Mouse (Mus musculus) 3134 (cell line): ENCODE results near the gene Apoc3.
A peak's percentile ranks its signal among the peaks of the same experiment; 100 is the strongest.

ENCODE experiments used
- DNase-seq: peaks from one replicate; pipeline ENCODE4 v3.0.0-alpha.2; 2011; ENCODE audit warnings: low spot score; ENCODE audit not compliant: insufficient read length; ENCODE audit errors: extremely low read depth

The Apoc3 gene

DNA sequence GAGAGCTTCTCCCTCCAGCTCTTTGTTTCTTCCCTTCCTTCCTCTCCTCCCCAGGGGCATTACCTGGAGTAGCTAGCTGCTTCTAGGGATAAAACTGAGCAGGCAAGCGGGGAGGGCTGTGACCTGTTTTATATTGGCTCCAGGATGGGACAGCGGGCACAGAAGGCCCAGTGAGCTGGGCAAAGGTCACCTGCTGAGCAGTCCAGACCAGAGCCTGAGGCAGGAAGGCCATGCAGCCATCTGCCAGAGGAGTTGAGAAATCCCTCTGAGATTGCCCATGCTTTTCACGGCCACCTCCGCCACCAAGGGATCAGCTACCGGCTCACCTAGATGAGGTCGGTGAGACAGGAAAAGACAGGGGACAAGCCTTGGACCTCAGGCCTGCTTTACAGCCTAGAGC lies 240 bp downstream of the Apoc3 start:
- no peak for DNase-seq

DNA sequence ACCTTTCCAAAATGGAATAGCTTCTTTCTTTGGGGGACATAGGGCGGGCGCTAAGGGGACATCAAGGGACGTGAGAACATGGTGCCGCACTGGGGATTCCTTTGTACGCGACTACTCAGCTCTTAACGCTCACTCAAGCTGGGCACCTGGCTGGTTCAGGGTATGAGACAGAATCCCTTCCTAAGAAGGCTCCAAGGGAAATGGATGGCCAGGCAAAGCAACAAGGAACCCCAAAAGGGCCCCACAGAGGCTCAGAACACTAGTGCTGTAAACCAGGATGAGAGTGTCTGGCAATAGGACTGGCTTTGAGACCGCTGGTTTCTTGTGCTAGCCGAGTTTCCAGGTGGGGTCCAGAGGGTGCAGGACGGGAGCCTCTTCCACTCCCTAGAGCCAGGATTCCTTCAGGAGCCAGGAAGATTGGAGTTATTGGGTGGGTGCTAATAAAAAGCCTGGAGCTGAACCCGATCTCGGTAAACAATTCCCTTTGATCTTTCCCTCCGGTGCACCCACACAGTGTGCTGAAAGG lies 4.9 kb downstream of the Apoc3 start:
- no peak for DNase-seq

DNA sequence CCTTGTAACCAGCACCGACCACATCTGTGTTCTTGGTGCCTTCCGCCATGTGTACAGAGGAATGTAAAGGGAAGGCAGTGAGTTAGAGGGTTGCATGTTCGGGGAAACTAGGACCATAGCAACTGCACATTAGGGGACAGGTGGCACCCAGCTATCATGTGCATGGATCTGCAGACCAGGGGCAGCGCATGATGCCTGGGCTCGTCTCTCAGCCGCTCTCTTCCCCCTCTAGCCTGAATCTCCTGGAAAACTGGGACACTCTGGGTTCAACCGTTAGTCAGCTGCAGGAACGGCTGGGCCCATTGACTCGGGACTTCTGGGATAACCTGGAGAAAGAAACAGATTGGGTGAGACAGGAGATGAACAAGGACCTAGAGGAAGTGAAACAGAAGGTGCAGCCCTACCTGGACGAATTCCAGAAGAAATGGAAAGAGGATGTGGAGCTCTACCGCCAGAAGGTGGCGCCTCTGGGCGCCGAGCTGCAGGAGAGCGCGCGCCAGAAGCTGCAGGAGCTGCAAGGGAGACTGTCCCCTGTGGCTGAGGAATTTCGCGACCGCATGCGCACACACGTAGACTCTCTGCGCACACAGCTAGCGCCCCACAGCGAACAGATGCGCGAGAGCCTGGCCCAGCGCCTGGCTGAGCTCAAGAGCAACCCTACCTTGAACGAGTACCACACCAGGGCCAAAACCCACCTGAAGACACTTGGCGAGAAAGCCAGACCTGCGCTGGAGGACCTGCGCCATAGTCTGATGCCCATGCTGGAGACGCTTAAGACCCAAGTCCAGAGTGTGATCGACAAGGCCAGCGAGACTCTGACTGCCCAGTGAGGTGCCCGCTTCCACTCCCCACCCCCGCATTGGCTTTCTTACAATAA lies 5.6 kb downstream of the Apoc3 start:
- peak; percentile 75 for DNase-seq

DNA sequence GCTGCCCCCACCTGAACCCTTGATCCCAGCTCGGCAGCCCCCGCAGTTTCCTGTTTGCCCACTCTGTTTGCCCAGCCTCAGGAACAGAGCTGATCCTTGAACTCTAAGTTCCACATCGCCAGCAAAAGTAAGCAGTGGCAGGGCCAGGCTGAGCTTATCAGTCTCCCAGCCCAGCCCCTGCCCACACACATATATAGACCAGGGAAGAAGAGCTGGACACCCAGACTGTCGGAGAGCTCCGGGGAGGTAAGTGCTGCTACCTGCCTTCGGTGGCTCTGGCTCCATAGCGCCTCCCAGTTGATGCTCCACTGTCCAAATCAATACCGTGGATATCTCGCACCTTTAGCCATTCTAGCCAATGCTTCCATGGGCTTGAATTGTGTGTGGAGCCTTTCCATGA lies 6.9 kb downstream of the Apoc3 start, which contains the start of gene Apoa1:
Gene Apoa1 (plus strand): TSS at position 90 of the 400 bp plus-strand sequence.
- DNase-seq = no peak

DNA sequence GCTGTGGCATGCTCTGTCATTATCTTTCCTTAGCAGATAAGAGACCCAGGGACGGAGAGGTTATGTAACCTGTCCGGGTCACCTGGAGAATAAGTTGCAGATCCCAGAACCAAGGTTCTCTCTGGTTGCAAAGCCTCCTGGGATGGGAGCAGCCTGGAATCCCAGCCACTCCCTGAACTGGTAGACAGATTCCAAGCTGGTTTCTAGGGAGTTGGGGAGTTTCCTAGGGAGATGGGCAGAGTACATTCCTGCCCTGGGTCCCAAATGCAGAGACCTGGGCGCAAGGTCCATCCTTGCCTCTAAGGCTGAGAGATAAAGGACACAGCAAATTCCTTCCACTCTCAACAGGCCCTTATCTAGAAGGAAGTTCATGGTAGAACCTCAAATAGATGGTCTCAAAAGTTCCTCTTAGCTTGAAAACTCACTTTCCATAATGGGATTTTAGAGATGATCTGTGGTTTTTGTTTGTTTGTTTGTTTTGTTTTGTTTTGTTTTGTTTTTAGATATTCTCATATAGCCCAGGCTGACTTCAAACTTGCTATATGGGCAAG lies 8.3 kb downstream of the Apoc3 start:
- no peak for DNase-seq

DNA sequence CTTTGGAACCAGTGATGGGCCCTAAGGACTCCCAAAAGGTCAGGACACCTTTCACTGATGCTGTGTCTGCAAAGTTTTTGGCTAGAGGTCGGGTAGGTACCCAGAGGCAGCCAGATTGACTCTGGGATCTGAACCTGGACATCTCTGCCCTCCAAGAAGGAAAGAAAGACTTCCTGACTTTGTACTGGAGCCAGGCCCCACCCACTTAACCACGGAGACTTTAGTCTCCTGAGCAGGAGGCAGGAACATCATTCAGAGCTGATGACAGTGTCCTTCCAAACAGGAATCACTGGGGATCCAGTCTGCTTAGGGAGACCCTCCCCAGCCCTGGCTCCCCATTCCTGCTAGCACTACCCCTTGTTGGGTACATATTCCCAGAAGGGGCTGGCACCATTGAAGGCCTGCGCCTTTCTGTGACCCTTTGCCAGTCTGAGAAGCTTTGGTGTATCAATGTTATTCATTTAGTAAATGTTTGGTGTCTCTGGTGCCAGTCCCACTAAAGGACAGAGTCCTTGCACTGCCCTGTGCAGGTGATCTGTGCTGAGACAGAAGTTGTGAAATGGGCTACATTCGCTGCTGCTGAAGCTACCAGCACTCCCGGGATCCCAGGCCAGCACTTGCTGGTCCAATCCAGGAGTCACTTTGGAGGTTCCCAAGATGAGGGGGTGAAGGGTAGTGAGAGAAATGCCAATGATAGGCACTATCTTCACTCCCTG lies 10.3 kb downstream of the Apoc3 start:
- DNase-seq = no peak

DNA sequence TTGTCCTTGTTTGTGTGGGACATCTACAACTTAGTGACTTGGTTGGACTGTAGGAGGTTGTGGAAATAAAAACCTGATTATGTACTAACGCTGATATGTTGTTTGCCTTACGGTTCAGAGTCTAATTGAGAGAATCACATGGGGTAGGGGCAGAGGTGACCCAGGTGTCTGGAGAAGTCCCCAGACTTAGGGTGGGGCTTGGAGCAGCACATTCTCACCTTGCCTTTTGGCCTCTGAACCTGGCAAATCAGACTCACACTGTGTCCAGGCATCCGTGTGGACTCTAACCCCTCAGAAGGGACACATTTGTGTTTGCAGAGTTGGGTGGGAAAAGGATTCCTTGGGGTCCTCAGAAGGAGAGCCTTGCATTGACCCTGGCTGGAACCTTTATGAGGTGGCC lies 11.3 kb downstream of the Apoc3 start:
- DNase-seq = no peak

DNA sequence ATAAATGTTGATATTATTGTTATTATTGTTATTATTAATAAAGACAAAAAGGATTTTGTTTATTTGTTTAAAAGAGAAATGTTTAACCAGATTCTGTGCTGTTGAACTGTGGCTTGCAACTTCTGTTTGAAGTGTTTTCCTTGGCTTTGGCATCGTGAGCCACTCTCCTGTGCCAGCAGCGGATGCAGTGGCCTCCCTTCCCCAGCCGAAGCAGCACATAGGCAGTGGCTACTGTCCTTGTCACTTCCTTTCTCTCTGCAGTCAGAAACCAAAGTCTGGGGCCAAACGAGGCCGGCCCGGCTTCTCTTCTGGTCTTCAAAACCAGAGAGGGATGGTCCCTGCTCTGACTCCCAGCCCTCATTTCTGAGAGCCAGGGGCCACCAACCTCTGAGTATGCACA lies 12.3 kb downstream of the Apoc3 start:
- no peak for DNase-seq

DNA sequence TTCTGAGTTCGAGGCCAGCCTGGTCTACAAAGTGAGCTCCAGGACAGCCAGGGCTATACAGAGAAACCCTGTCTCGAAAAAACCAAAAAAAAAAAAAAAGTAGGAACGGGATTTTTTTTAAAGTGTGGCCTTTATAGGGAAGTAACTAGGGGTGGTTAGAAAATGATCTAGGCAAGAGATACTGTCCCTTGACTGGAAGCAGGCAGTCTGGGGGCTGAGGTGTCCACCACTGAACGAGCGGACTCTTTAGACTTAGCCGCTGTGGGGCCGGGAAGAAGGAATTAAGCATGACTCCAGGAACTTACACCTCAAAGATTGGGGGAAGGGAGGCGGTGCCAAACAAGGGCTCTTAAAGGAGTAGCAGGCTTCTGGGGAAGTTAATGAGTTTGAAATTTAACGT lies 17.3 kb downstream of the Apoc3 start:
- no peak for DNase-seq

DNA sequence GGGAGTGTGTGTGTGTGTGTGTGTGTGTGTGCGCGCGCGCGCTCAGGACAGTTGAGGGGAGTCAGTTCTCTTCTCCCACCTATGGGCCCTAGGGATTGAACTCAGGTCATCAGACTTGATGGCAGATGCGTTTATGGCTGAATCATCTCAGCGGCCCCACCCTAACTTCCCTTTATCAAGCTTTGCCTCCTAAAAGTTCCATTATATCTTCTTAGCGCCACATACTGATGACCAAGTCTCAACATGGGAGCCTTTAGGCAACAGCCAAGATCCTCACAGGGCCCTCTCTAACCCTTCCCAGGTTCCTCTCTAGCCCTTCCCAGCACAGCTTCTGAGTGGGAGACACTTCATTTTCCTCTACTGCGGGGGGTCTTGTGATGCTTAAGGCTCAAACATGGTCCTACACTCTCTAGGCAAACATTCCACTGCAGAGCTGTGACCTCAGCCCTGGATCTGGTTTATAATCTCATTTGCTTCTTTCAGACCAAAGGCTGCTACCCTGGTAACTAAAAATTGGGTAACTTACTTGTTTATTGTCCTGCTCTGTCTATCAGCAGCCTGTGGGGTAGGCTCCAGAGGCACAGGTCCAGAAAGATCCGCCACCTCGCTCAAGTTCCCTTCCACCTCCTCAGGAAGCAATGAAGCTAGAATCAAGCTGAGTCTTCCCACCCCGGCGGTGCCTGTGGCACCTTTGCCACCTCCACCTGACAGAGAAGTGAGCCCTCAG lies 18.5 kb downstream of the Apoc3 start:
- no peak for DNase-seq

DNA sequence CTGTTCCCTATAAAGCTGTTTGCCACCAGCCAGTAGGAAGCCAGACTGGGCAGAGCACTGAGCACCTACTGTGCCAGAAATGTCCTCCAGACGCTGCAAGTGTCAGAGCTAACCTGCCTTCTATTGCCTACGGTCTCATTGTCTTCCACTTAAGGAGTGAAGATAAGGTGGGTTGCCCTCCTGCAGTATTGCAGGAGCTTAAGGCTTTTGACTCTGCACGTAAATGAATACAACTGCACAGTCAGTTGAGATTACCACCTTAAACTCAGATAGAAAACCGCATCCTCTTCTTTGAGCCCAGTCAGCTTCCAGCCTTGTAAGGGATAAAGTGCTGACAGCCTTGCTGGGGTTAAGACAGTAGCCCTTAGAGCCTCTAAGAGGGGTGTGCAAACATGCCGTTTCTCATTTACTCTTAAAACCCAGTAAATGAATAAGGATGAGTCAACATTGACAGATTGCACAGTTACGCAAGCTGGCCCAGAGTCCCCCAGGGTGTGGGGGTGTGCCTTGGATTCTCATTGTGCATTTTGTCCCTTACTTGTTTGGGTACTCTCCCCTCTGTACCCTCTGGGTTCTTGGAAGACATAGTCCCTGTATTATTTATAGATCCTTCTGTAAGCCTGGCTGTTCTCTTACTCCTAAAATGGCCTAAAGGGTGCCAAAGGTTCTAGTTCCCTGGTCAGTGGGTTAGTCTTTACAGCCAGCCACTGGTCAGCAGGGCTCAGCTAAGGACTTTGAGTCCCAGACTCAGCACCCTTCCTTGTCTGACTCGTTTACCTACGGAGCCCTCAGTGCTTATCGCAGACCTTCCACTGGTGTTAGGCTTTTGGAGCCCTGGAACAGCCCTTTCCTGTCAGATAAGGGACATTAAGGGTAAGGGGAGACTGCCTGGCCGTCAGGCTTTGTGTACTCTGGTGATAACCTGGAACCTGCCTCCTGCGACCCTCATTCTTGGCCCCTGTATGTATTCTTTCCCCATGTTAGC lies 19.8 kb downstream of the Apoc3 start:
- DNase-seq = no peak

DNA sequence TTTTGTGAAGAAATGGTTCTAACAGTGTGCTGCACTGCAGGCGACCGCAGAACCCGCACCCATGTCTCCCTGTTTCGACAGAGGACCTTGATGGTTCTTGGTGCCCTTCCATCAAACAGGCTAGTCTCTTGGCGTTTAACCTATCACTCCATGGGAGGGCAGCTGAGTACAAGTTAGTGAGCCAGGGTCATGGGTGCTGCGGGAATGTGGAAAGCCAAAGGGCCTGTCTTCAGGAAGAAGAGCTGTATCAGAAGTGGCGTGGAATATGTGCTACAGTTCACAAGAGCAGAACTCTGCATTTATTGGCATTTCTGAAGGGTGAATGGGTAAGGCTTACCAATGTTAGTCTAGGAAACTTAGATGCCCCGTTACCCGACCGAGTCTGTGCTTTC lies 20.5 kb downstream of the Apoc3 start:
- no peak for DNase-seq

DNA sequence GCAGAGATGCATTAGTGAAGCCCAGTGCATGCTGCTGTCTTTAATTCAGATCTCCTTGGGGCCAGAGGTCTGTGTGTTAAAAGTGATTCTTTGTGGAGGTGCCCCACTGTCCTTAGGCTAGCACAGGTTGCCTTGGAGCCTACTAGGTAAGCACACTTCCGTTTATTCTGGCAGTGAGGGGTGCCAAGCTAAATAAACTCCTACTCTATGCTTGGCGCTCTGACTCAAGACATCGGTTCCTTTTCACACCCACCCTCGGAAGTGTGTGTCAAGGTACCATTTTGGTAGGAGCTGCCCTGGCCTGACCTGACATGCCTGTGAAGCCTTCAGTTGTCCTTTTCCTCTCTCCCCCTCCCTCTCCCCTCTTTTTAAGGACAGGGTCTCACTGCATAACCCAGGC lies 21.2 kb downstream of the Apoc3 start:
- DNase-seq = no peak

DNA sequence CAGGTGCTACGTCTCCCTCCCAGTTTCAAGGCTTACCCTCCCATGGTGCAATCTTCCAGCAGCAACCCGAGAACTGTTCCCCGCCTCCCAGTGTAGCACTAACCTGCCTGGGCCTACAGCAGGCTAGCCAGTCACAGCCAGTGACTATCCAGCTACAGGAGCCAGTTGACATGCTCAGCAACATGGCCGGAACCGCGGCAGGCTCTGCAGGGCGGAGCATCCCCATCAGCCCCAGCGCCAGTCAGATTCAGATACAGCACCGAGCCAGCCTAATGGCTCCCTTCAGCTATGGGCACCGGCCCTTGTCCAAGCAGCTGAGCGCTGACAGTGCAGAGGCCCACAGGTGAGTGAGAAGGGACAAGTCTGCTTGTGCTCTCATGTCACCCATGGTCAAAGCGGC lies 25.0 kb downstream of the Apoc3 start:
- no peak for DNase-seq

DNA sequence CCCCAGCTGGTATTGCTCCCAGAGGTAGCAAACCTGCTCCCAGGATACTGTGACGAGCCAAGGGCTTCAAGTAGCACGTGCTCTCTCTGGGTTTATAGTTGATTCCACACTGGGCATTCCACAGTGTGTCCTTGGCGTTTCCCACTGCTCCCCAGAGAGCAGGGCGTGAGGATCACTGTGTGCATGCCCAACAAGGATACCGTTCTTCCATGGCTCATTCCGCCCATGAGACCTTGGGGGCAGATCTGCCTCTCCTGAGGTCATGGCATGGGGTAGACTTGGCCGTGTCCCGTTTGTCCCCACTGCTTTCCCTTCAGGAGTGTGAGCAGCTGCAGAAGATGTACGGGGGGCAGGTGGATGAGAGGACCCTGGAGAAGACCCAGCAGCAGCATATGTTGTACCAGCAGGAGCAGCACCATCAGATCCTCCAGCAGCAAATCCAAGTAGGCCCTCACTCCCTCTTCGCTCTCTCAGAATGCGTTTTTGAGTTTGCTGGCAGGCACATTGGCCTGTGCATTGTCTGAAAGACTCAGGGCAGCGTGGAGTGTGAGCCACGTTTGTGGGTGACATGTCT lies 26.9 kb downstream of the Apoc3 start:
- DNase-seq = no peak

DNA sequence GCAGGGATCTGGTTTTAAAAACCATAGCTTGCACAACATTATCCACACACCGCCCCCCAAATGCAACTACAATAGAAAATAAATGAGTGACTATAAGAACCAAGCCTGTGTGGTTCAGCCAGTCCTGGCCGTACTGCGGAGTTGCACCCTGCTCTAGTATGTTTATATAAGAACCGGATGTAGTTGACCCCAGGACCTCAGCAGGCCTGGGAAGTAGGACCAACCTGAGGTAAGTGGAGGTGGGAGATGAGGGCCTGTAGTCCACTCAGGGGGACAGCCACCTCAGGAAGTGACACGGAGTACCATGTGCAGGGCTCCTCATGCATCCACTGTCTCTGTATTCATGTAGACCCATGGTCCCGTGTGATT lies 28.0 kb downstream of the Apoc3 start:
- no peak for DNase-seq

DNA sequence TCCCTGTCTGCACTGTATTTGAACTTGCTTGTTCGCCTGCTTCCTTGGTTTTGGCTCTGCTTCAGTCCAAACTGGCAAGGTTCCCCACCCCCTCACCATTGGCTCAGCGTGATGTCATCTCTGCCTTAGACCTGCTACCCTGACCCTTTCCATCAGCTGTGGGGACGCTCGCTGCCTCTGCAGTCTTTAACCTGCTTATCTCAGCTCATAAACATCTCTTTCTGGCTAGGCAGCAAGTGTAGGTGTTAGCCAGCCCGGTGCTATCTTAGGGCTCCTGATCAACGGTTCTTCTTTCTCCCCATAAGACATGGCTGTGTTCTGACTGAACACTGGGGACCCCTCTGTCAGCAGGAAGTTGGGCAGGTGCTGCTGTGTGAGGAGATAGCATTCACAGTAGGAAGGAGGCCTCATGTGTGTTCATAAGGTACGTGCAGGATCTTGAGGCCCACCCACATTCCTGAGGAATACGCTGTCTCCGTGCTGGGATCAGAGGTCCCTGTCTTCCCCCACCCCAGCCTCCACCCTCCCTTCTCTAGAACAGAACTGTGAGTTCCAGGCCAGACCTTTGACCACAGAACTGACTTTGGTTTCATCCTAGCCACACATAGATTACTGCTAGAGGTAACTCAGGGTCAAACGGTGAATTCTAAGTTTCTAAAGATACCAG lies 28.5 kb downstream of the Apoc3 start:
- DNase-seq = no peak

DNA sequence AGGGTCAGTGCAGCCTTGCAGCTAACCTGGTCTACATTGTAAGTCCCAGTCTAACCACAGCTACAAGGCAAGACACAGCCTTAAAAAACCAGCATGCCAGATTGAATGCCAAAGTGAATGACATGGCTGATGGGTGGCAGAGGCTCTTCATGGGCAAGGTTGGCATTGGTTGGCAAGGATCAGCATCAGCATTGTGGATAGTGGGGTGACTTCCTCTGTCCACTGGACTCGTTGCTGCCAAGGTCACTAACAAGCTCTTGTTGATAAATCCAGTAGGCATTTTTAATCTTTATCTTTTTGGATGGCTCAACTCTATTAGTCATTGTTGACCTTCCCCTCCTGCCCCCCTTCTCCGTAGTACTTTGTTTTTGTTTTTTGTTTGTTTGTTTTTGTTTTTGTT lies 35.8 kb downstream of the Apoc3 start:
- DNase-seq = no peak

DNA sequence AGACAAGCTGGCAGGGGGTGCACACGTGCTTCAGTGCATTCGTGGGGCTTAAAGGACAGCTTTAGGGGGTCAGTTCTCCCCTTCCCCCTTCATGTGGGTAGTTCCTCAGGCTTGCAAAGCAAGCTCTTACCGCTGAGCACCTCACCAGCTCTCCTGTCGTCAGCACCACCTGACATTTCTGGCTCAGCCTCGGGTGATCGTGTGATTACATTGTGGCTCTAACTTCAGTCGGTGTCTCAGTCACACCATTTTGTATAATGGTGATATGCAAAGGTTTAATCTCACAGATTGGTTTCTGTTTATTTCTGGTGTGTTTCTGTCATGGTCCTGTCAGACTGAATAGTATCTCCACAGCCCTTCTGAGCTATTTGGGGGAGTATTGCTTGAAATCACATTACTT lies 36.5 kb downstream of the Apoc3 start:
- DNase-seq = no peak
